Mouse (Mus musculus) forebrain, embryonic 15.5 days (tissue): ENCODE results near the gene Fam166a. TPM values are rescaled to one million over a fixed set of nuclear protein-coding genes. Genes with fewer than 3 reads are reported as not detected.

Source experiments
- ATAC-seq: fragments of 200-750 bp; cut with Nextera tagmentation; replicated peaks from 2 replicates; pipeline ENCODE4 v1.8.0; 2017; ENCODE audit warnings: mild to moderate bottlenecking, moderate TSS enrichment, moderate library complexity
- H3K27ac ChIP-seq: fragments of 300-500 bp; sonication (generic); replicated peaks from 2 replicates; pipeline ENCODE4 v1.5.1; 2015; ENCODE audit warnings: mild to moderate bottlenecking, inconsistent platforms
- H3K27me3 ChIP-seq: fragments of 300-500 bp; sonication (generic); 2 replicates; pipeline ENCODE4 v1.6.1; 2015; ENCODE audit warnings: inconsistent platforms
- H3K36me3 ChIP-seq: fragments of 300-500 bp; sonication (generic); 2 replicates; pipeline ENCODE4 v1.6.1; 2015; ENCODE audit warnings: mild to moderate bottlenecking, inconsistent platforms
- H3K4me1 ChIP-seq: fragments of 300-500 bp; sonication (generic); 2 replicates; pipeline ENCODE4 v1.6.1; 2015; ENCODE audit warnings: inconsistent platforms
- H3K4me2 ChIP-seq: fragments of 300-500 bp; sonication (generic); replicated peaks from 2 replicates; pipeline ENCODE4 v1.6.1; 2015; ENCODE audit warnings: mild to moderate bottlenecking, inconsistent platforms
- H3K4me3 ChIP-seq: fragments of 300-500 bp; sonication (generic); 2 replicates; pipeline ENCODE4 v1.5.1; 2015; ENCODE audit warnings: mild to moderate bottlenecking, inconsistent platforms
- H3K9ac ChIP-seq: fragments of 300-500 bp; sonication (generic); replicated peaks from 2 replicates; pipeline ENCODE4 v1.6.1; 2015; ENCODE audit warnings: mild to moderate bottlenecking, inconsistent platforms
- H3K9me3 ChIP-seq: fragments of 300-500 bp; sonication (generic); 2 replicates; pipeline ENCODE4 v1.6.1; 2016; ENCODE audit warnings: inconsistent platforms
- WGBS: fragments of 180-500 bp; shearing (Covaris S2); methylation state at CpG from one replicate; pipeline ENCODE4 v1.1.7; 2015; ENCODE audit warnings: mixed read lengths; 5-methylcytosine and 5-hydroxymethylcytosine counted together
- polyA plus RNA-seq: library from polyadenylated mRNA; unstranded; fragments of >200 nt; fragmentation: Nextera tagmentation; extraction: Ambion mirVana; gene quantifications from 2 replicates; pipeline ENCODE4 v1.2.1, GENCODE M21; 2015

Gene Fam166a
- polyA plus RNA-seq, result 1.2 TPM in 1 of 2 replicates, not detected in the other

- H3K4me1 ChIP-seq, result peaks cover 4% of the 10 kb centered on the region
- ATAC-seq, result no peak
Observed at GRCm38 (mm10) chr2:25218445-25218844, at the start of gene Fam166a. Gene Fam166a (plus strand): TSS chr2:25218745.

DNA sequence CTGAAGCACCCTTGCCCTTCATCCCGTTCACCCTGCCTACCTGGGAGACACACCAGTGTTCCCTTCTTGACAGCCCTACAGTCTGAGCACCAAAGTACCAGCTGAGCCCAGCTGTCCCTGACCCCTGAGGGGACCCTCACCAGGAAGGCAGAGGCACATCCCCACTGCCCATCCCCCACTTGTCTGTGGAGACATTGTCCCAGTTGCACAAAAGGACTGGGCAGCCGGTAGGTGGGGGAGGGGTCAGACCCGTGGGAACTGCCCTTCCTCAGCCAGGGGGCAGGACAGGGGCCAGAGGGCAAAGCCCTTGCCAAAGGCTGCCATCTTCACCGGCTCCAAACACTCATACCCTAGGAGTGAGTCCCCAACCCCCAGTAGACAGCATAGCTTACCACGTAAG is 48.8 kb upstream of the Fam166a start:
- no peak overlapping the region for H3K4me2 ChIP-seq
- H3K4me1 ChIP-seq, result peaks cover 32% of the 10 kb centered on the region
- no peaks in the 10 kb centered on the region for H3K36me3 ChIP-seq
- WGBS, result 18% methylated on average over 5 of the region's 5 CpGs
- no peak overlapping the region for H3K4me3 ChIP-seq
- no peak overlapping the region for H3K9ac ChIP-seq
- no peak for ATAC-seq
- H3K9me3 ChIP-seq, result no peaks in the 10 kb centered on the region
- H3K27me3 ChIP-seq, result no peaks in the 10 kb centered on the region
- peak overlapping the region; percentile 22; the same call in 1 of the 2 replicates for H3K27ac ChIP-seq

More at GRCm38 (mm10) chr2:25218445-25218844, at the start of gene Fam166a:
- H3K4me2 ChIP-seq, result no peak within 1 kb of the TSS
- no peak within 1 kb of the TSS for H3K9ac ChIP-seq
- H3K27me3 ChIP-seq, result no peaks in the 10 kb centered on the region
- no peak within 1 kb of the TSS for H3K27ac ChIP-seq
- H3K36me3 ChIP-seq, result peaks cover 4% of the 10 kb centered on the region; the same call in 1 of the 2 replicates
- H3K4me3 ChIP-seq, result no peak within 1 kb of the TSS
- no peaks in the 10 kb centered on the region for H3K9me3 ChIP-seq

DNA sequence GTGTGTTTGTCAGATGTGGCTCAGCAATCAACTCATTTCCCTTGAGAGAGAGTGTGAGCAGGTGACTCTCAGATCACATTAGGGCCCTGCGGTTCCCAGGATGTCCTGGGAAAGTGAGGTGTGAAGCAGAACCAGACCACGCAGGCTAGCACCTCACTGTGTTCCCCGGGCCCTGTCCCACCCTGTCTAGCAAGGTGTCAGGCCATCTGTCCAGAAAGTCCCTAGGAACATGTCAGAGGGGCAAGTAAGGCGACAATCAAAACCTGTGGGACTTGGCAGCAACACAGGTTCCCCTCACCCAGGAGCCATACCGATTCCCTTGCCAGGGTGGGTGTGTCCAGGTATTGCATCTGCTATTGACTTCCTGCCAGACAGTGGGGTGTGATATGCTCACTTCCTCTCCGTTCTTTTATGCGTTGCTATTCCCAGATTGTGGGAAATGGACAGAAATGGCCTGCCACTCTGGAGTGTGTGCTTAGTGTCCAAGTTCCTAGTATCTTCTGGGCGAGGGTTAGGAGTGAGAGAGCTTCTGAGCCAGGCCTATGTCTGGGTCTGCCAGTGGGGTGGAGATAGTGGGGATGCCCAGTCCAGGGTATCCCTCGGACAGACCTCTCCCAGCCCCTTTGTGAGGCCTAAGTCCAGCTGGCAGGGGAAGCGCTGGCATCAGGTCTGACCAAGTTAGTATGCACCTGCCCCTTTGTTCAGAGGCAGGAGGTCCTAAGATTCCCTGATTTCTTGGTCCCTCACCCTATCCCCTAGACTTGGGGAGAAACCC is 48.0 kb upstream of the Fam166a start:
- no peak overlapping the region for H3K4me2 ChIP-seq
- H3K27ac ChIP-seq, result peak overlapping the region; percentile 22; the same call in 1 of the 2 replicates
- no peaks in the 10 kb centered on the region for H3K36me3 ChIP-seq
- WGBS, result 54% methylated on average over 10 of the region's 10 CpGs
- H3K4me3 ChIP-seq, result no peak overlapping the region
- H3K4me1 ChIP-seq, result peaks cover 32% of the 10 kb centered on the region
- ATAC-seq, result no peak
- no peak overlapping the region for H3K9ac ChIP-seq
- H3K9me3 ChIP-seq, result no peaks in the 10 kb centered on the region
- no peaks in the 10 kb centered on the region for H3K27me3 ChIP-seq

DNA sequence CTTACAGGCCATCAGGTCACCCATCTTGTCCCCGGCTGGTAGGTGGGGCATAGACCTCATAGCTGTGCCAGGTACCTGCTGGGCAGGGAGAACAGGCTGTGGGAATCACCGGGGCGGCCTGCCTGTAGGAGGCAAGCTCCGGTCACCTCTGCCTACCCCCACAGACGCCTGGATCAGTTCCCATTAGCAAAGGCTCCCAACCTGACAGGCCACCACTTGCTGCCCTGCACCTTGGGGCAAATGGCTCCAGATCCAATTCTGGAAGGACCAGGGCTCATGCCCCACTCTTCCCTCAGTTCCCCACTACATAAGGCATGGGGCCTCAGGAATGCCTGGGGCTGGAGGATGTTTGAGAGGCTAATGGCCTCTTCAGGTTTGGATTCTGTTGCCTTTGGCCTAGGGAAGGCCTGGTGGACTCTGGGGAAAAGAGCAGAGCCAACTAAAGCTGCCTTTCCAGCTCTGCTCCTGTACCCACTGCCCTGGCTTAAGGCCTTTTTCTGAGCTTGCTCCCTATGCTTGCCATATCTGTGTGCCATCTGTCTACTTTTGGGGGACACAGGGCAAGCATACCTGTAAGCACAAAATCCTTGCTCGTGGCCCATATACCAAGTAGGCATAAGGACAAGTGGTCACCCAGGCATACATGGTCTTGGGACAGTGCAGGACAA is 47.3 kb upstream of the Fam166a start:
- Histone ChIP-seq H3K27me3 (no peaks in the 10 kb centered on the region), H3K36me3 (no peaks in the 10 kb centered on the region), H3K27ac (peak overlapping the region; percentile 22; the same call in 1 of the 2 replicates), H3K9ac (no peak overlapping the region), H3K4me2 (no peak overlapping the region), H3K9me3 (no peaks in the 10 kb centered on the region), H3K4me1 (peaks cover 39% of the 10 kb centered on the region), H3K4me3 (no peak overlapping the region)
- WGBS, result 83% methylated on average over 6 of the region's 6 CpGs
- ATAC-seq, result no peak

DNA sequence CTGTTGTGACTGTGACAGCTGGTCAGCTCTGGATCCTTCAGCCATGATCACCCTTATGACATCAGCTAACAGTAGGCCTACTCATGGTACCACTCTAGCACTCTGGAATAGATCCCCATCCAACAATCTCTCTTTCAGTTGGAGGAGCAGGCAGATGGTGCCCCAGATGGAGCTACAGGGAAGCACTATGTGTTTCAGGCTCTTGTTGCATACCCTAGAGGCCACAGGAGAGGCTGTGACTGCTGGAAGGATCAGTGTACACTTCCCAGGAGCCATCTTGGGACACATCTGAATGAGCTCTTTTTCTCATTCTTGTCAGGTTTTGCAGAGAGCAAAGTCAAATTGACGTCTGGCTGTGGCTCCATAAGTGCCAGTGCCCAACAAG is 46.8 kb upstream of the Fam166a start:
- Histone ChIP-seq H3K27ac (no peak overlapping the region), H3K36me3 (no peaks in the 10 kb centered on the region), H3K27me3 (no peaks in the 10 kb centered on the region), H3K9ac (no peak overlapping the region), H3K9me3 (no peaks in the 10 kb centered on the region), H3K4me3 (no peak overlapping the region), H3K4me1 (peaks cover 44% of the 10 kb centered on the region), H3K4me2 (no peak overlapping the region)
- no peak for ATAC-seq
- WGBS, result 52% methylated on average over 1 of the region's 1 CpGs

DNA sequence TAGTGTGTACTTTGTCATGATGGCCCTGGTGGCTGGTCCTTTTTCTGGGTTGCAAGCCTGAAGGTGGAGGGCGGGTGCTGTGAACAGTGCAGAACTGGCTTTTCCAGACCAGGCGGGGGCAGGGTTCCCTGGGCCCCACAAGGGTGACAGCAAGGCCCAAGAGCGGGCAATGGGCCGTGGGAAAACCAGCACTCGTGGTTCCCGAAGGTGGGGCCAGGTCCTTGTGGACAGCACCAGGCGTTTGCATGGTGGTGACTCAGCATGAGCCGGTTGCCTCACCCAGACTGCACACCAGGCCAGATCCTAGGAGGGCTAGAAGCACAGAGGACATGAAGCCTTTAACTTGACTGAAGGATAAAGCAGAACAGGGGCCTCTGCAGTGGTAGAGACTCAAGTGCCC is 45.9 kb upstream of the Fam166a start:
- 82% methylated on average over 8 of the region's 8 CpGs for WGBS
- H3K27ac ChIP-seq, result no peak overlapping the region
- no peak overlapping the region for H3K9ac ChIP-seq
- H3K4me1 ChIP-seq, result peaks cover 50% of the 10 kb centered on the region
- H3K9me3 ChIP-seq, result no peaks in the 10 kb centered on the region
- no peak for ATAC-seq
- H3K4me2 ChIP-seq, result no peak overlapping the region
- no peaks in the 10 kb centered on the region for H3K27me3 ChIP-seq
- no peak overlapping the region for H3K4me3 ChIP-seq
- H3K36me3 ChIP-seq, result no peaks in the 10 kb centered on the region

DNA sequence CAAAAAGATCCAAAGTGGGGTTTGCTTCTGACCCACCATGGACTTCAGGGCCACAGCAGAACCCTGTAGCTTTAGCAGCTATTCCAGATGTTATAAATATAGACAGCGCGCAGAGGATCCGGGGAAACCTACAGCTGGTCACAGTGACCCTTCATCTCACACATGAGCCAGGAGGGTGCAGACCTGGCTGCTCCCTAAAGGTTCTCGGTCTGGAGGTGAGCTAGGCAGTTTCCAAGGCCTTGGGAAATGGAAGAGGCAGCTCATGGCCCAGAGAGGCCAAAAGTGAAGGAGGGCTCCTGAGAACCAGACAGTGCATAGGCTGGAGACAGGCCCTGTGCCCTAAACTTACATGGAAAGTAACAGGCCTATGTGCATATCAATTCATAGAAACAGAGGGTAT is 44.7 kb upstream of the Fam166a start:
- Histone ChIP-seq H3K4me3 (no peak overlapping the region), H3K36me3 (no peaks in the 10 kb centered on the region), H3K27me3 (no peaks in the 10 kb centered on the region), H3K9me3 (no peaks in the 10 kb centered on the region), H3K4me1 (peaks cover 51% of the 10 kb centered on the region), H3K9ac (no peak overlapping the region), H3K4me2 (no peak overlapping the region), H3K27ac (no peak overlapping the region)
- 97% methylated on average over 4 of the region's 4 CpGs for WGBS
- no peak for ATAC-seq

DNA sequence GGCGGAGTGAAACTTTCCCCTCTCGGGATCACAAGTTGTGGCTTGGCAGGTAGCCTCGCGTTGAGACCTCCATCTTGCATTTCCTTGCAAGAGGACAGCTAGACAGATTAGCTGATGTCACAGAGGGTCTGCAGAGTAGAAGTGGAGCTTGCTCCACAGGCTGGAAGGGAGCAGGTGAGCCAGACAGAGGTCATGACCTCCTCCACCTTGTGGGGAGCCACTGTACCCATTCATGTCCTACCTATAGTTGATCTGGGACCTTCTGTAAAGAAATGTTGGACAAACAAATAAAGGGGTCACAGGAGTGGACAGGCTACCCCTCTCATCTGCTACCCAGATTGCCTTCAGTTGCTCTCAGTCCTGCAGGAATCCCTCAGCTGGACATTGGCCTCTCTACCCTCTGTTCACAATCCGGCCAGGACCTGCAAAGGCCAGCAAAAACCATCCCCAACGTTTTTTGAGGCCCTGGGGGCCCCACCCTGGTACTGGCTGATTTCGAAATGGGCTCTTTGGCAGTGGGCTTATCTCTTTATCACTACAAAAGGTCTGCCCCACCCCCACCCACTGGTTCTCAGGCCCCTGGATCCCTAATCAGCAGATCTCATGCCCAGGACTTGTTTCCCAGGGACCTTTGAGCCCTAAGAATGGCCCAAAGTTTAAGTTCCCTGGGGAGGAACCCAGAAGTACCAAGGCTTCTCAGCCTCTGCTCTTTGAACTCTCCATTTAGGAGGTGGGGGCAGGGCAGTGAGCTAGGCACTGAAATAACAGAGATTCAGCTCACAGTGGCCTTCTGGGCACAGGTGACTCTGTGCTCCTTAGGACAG is 43.5 kb upstream of the Fam166a start:
- Histone ChIP-seq H3K4me2 (no peak overlapping the region), H3K9ac (no peak overlapping the region), H3K27me3 (no peaks in the 10 kb centered on the region), H3K4me1 (peaks cover 52% of the 10 kb centered on the region), H3K36me3 (no peaks in the 10 kb centered on the region), H3K9me3 (no peaks in the 10 kb centered on the region), H3K4me3 (no peak overlapping the region), H3K27ac (no peak overlapping the region)
- ATAC-seq, result no peak
- WGBS, result 64% methylated on average over 7 of the region's 7 CpGs

DNA sequence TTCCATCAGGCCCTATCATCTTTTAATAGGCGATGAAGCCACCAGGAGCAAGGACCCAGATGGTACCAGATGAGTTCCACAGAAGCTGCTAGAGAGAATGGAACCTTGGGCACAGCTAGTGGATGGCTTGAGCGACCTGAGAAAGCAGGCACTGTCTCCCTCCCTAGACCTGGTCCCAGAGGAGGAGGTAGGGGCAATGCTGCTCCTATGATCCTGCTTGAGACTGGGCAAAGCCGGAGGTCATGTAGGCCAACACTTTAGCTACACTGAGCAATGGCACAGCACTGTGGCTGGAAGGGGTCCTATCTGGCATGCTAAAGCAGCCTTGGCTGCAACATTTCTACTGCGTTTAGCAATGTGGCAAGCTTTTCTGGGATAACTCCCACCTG is 42.9 kb upstream of the Fam166a start:
- ATAC-seq, result no peak
- no peak overlapping the region for H3K4me3 ChIP-seq
- H3K27me3 ChIP-seq, result no peaks in the 10 kb centered on the region
- H3K4me2 ChIP-seq, result no peak overlapping the region
- H3K9ac ChIP-seq, result no peak overlapping the region
- H3K4me1 ChIP-seq, result peaks cover 51% of the 10 kb centered on the region
- H3K36me3 ChIP-seq, result no peaks in the 10 kb centered on the region
- WGBS, result 79% methylated on average over 4 of the region's 4 CpGs
- H3K9me3 ChIP-seq, result no peaks in the 10 kb centered on the region
- H3K27ac ChIP-seq, result no peak overlapping the region

GRCm38 (mm10) chr2:25176573-25176972 is 42.0 kb upstream of the Fam166a start:
- Histone ChIP-seq H3K27me3 (no peaks in the 10 kb centered on the region), H3K4me3 (no peak overlapping the region), H3K9ac (no peak overlapping the region), H3K4me2 (no peak overlapping the region; the same call in 1 of the 2 replicates), H3K36me3 (no peaks in the 10 kb centered on the region), H3K27ac (peak overlapping the region; percentile 69), H3K4me1 (peaks cover 56% of the 10 kb centered on the region), H3K9me3 (no peaks in the 10 kb centered on the region)
- ATAC-seq, result no peak
- 70% methylated on average over 6 of the region's 6 CpGs for WGBS

DNA sequence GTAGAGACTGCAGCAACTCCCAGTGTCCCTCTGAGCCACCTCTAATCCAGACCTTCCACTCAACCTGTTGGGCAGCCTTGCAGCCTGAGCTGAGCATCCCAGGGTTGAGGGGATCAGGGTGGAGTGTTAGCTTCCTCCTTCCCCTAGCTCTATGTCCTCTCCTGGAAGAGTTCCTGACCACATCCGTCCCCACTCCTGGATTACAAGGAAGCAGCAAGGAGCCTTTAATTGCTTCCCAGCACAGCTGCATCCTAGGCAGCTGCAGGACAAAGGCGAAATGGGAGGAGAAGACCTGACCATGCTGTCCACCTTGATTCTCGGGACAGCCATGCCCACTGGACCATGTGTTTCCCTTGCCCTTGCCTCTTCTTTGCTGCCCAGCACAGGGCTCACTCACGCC is 41.5 kb upstream of the Fam166a start:
- Histone ChIP-seq H3K9me3 (no peaks in the 10 kb centered on the region), H3K9ac (0 out of 2 replicates have a peak overlapping the region, but pooled peaks have one; percentile 30), H3K4me3 (no peak overlapping the region), H3K36me3 (no peaks in the 10 kb centered on the region), H3K27ac (peak overlapping the region; percentile 69), H3K4me2 (peak overlapping the region; percentile 22), H3K27me3 (no peaks in the 10 kb centered on the region), H3K4me1 (peaks cover 59% of the 10 kb centered on the region)
- WGBS, result 21% methylated on average over 4 of the region's 4 CpGs
- ATAC-seq, result no peak

DNA sequence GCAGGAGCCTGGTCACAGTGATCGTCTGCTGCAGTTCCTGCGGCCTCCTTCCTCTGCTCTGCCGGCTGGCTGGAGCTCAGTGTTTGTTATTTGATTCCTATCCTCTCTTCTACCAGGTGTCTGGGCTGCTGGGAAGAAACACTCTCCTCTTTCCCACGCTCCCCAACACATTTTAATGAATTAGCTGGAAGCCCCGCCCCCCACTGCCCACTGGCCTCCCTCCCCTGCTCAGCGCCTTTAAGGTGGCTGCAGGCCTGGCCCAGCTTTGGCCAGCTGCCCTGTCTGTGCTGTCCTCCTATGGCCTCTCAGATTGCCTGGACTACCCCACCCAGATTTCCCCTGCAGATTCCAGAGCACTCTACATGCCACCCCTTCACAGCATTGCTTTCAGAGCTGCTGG is 40.9 kb upstream of the Fam166a start:
- Histone ChIP-seq H3K9ac (0 out of 2 replicates have a peak overlapping the region, but pooled peaks have one; percentile 30), H3K4me3 (peak overlapping the region; percentile 11; the same call in 1 of the 2 replicates)
- no peak for ATAC-seq

More for the DNA sequence above, 40.9 kb upstream of the Fam166a start:
- Histone ChIP-seq H3K4me2 (peak overlapping the region; percentile 22), H3K9me3 (no peaks in the 10 kb centered on the region), H3K27me3 (no peaks in the 10 kb centered on the region), H3K4me1 (peaks cover 63% of the 10 kb centered on the region), H3K27ac (peak overlapping the region; percentile 69), H3K36me3 (no peaks in the 10 kb centered on the region)
- 1% methylated on average over 6 of the region's 6 CpGs for WGBS
